Mouse (Mus musculus): ENCODE measurements around the gene Disp1.

Disp1 gene

DNA sequence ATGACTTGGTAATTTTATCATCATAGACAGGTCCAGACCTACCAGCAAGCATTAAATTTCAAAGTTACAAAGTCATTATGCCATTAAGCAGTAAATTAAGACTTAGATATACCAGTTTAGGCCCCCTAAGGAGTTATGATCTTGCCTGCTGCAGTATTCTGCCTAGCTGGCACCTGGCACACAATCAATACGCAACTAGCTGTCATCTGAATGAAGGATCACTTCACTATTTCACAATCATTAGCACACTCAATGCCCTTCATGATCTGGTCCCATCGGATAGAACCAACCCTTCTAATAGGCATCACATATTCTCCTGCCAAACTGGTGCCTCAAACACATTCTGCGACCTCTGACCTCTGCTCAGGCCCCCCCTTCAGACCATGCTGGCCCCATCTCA lies 14.2 kb downstream of the Disp1 start:
- DNase-seq (ENCODE audit: low spot score in 2 of 2), result no peak

DNA sequence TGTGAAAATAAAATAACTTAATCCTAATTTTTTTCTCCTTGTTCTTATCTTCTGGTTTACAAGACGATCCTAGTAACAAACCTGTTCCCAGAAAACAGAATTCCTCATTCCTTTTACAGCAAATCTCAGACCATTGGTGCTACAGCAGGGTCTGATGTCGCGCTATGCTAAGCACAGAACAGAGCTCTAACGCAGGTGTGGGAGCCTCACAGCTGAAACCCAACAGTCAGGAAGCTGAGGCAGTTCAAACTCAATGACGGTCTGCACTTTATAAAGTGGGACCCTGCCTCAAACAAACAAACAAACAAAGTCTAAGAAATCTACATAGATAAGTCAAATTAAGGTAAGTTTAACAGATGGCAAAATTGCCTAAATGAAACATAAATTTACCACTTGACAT lies 20.4 kb downstream of the Disp1 start:
- no peak for DNase-seq (ENCODE audit: low spot score in 2 of 2)

- DNase-seq (ENCODE audit: low spot score in 2 of 2), result no peak
Measured at GRCm38 (mm10) chr1:183194763-183195162, 26.6 kb downstream of the Disp1 start.

DNA sequence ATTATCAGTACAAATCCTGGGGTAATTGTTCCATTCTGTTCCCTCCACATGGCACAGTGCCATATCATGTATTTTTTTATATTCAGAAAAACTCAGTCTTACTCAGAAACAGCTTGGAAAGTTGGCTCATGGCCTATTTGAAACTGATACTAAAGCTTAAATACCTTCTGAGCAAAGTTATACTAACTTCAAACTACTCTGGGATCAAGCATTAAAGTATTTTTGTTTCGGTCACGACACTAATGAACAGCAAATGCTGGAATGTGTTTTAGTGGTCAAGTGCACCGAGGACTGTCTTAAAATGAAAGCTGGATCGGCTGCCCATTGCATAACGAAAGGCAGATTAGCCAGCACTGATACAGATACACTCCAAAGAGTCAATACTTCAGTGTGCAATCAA lies 27.2 kb downstream of the Disp1 start:
- DNase-seq (ENCODE audit: low spot score in 2 of 2), result no peak

DNA sequence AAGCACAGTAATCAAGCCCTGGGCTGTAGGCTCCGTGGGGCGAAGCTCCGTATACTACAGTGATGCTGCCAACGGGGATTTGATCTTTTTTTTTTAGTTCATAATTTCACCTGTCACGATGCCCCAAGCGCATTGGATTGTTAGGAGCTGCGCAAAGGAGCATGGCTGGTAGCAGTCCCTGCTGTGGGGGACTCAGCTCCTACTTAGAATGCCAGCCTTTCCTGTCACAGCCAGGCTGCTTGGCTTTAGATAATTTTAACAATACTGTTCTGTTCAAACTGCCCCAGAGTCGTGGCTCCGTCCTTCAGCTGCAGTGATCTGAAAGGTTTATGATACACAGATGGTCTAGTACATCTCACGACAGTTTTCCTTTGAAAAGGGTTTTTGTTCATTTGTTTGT lies 29.9 kb downstream of the Disp1 start:
- DNase-seq (ENCODE audit: low spot score in 2 of 2), result no peak

GRCm38 (mm10) chr1:183190456-183190855 lies 30.9 kb downstream of the Disp1 start:
- no peak for DNase-seq (ENCODE audit: low spot score in 2 of 2)

- no peak for DNase-seq (ENCODE audit: low spot score in 2 of 2)
Measured at GRCm38 (mm10) chr1:183189014-183189662, 32.2 kb downstream of the Disp1 start.

GRCm38 (mm10) chr1:183188115-183189013 lies 33.0 kb downstream of the Disp1 start:
- no peak for DNase-seq (ENCODE audit: low spot score in 2 of 2)

DNA sequence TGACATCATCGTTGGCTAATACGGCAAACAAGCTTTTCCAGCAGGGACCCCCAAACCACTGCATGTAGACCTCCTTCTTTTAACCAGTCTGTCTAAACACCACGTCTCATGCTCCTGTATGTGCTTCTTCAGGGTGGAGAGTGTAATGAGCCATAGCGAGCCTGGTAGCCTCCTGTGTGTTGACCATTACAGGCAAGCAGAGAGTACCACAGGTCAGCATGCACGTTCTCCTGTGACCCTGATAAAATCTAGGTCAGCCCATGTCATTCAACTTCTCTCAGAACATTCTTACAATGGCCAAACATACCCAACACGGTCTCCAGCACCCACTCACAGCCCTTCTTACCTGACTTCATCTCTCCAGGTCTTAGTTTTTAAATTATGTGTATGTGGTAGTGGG lies 35.8 kb downstream of the Disp1 start:
- DNase-seq (ENCODE audit: low spot score in 2 of 2), result no peak

DNA sequence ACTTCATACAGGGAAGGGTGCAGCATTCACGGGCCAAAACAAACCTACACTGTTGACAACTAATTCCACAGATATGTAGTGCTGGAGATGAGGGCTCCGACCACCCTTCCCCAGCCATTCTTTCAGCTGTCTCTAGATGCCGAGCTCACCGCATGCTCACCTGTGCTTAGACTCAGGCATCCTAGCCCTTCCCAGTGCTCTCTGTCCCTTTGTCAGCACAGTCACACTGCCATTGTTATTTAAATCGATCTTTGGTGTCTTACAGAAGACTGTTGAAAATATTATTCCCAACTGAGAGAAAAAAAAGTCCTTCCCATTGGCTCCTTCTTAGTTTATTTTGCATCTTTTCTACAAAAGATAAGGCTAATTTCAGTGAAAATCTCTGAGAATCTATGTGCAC lies 36.6 kb downstream of the Disp1 start:
- DNase-seq (ENCODE audit: low spot score in 2 of 2), result no peak

DNA sequence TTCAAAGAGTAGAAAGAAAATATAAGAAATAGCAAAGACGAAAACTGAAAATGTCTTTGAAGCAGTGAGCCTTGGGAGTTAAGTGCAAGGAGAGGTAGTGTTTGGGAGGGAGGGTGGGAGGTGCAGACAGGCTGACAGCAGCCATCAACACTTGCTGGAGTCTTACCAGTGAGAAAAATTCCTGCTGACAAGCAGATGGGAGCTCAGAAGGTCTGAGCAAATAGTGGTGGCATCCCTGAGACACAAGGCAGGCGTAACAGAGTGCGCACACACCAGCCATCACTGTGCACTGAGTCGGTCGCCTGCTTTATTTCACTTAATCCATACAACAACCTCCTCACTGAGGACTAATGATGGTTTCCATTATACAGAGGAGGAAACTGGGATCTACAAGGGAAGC lies 37.8 kb downstream of the Disp1 start:
- DNase-seq (ENCODE audit: low spot score in 2 of 2), result no peak

DNA sequence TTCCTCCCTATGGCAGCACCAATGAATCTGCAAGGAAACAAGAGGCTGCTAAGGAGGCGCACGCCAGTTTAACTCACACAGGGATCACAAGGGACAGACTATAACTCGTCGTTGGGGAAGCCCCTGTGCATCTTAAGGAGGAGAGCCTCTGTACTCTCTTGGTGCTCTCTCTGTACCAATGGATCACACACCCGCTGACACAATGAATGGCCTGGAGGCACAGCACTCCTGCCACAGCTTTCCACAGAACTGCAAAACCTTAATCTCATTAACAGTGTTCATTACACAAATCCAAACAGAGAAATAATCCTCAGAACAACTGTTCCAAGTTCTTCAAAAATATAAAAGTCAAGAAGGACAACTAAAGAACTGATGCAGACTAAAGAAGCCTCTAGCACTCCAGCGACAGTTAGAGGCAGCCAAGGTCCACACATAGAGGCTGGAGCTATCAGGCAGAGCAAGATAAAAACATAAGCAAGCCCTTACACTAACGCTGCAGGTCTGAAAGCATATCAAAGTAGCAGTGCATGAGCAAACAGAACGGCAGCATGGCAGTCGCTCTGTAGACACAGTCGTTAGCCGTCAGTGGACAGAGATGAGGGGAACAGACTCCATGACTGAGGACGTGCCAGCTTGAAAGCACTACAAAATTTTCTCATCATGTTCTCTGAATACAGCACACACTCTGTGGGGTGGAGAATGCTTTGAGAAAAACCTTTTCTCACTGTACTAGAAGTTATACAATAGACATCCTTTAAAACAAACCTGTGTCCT lies 38.5 kb downstream of the Disp1 start:
- no peak for DNase-seq (ENCODE audit: low spot score in 2 of 2)

- no peak for DNase-seq (ENCODE audit: low spot score in 2 of 2)
Measured at GRCm38 (mm10) chr1:183181030-183181395, 40.3 kb downstream of the Disp1 start.

DNA sequence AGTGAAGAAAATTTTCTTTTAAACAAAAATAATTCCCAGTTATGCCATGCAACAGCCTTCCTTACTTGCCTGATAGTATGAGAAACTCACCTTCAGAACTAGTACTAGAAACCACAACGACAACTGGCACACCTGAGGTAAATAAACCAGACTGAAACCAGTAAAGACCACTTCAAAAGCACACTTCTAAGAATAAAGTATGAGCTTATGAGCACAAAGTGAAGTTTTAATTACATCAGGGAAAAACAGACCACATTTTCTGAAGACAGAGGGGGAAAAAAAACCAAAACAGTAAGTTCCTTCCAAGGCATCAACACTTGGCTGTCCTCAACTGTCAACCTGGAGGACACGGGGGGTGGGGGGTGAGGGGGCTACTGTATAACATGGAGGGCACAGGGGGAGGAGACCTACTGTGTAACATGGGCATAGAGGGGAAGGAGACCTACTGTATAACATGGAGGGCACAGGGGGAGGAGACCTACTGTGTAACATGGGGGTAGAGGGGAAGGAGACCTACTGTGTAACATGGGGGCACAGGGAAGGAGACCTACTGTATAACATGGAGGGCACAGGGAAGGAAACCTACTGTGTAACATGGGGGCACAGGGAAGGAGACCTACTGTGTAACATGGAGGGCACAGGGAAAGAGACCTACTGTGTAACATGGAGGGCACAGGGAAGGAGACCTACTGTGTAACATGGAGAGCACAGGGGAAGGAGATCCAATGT lies 40.9 kb downstream of the Disp1 start:
- DNase-seq (ENCODE audit: low spot score in 2 of 2), result no peak

- DNase-seq (ENCODE audit: low spot score in 2 of 2), result no peak
Measured at GRCm38 (mm10) chr1:183179316-183179715, 42.0 kb downstream of the Disp1 start.

- no peak for DNase-seq (ENCODE audit: low spot score in 2 of 2)
Measured at GRCm38 (mm10) chr1:183175236-183175635, 46.1 kb downstream of the Disp1 start.

- no peak for DNase-seq (ENCODE audit: low spot score in 2 of 2)
Measured at GRCm38 (mm10) chr1:183171095-183171494, 50.2 kb downstream of the Disp1 start.

- no peak for DNase-seq (ENCODE audit: low spot score in 2 of 2)
Measured at GRCm38 (mm10) chr1:183168465-183168864, 52.9 kb downstream of the Disp1 start.

DNA sequence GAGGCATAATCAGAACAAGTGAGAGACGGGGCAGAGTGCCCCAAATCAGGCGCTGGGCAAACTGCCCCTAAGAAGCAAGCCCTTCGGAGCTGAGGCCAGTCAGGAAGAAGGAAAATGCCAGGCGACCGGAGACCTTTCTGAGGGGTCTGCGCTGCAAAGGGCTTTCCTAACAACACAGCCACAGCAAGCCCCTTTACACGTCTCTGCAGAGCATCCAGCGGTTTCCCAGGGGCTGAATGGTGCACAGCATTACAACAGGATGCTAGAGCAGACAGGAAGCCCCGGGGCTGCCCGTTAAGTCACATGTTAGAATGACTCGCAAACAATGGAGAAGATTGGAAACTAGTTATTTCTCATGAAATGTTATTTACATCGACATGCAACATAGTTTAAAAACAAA lies 53.5 kb downstream of the Disp1 start:
- DNase-seq (ENCODE audit: low spot score in 2 of 2), result no peak

DNA sequence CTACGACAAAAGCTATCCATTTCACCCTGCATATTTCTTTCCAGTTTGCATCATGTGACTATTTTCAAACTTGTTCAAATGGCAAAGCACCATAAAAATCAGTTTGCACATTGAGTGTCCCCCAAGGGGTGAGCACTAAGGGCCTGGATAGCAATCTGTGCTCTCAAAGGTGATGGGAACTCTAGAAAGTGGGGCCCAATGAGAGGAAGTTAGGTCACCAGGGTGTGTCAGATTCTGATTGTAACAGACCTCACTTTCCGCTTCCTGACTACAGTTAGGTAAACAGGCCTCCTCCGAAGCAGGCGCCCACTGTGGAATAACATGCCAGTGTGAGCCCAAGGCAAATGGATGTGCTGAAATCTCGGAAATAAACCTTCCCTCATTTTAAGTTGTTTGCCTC lies 54.6 kb downstream of the Disp1 start:
- no peak for DNase-seq (ENCODE audit: low spot score in 2 of 2)

GRCm38 (mm10) chr1:183164648-183165071 lies 56.7 kb downstream of the Disp1 start:
- DNase-seq (ENCODE audit: low spot score in 2 of 2), result no peak

- DNase-seq (ENCODE audit: low spot score in 2 of 2), result no peak
Measured at GRCm38 (mm10) chr1:183164190-183164580, 57.1 kb downstream of the Disp1 start.

All from spleen, postnatal 10 days (tissue).